Mouse (Mus musculus): ENCODE measurements at regions not wholly inside any gene's neighbourhood (a gene's known extent, or its start where the extent isn't known, plus 50 kb on each side); places are given as distances from the start of the nearest gene placed in this dataset.
A peak's percentile ranks its signal among the peaks of the same experiment; 100 is the strongest.

- peaks cover 21% of the 10 kb centered on the region for H3K27me3 ChIP-seq (ENCODE audit: control insufficient read depth, insufficient read depth, low read length)
- H3K4me2 ChIP-seq (ENCODE audit: low read depth, low read length), result peak overlapping the region; percentile 82
- TF ChIP-seq EP300 (IDR thresholded peaks at IDR 0.05; ENCODE audit: low read depth) (no peak), CTCF (IDR thresholded peaks at IDR 0.05; ENCODE audit: low read depth) (no peak)
- WGBS, result 6% methylated on average over 26 of the region's 26 CpGs
- no peak overlapping the region for H3K27ac ChIP-seq (ENCODE audit: low read depth)
- no peaks in the 10 kb centered on the region for H3K9me3 ChIP-seq (replicated peaks; ENCODE audit: control insufficient read depth, low read length)
- no peaks in the 10 kb centered on the region for H3K36me3 ChIP-seq (replicated peaks; ENCODE audit: control insufficient read depth, insufficient read depth, low read length)
- DNase-seq (ENCODE audit: low spot score), result no peak
- ATAC-seq (ENCODE audit: insufficient read depth, low read depth), result no peak
- peak overlapping the region; percentile 59 for H3K4me3 ChIP-seq (ENCODE audit: low read depth, low read length)
- H3K4me1 ChIP-seq (ENCODE audit: control insufficient read depth, insufficient read depth), result peaks cover 13% of the 10 kb centered on the region
- peak overlapping the region; percentile 62 for H3K9ac ChIP-seq (replicated peaks; ENCODE audit: low read depth, low read length)
Measured at GRCm38 (mm10) chr13:28884191-28884820, 69.2 kb downstream of the Sox4 start.

DNA sequence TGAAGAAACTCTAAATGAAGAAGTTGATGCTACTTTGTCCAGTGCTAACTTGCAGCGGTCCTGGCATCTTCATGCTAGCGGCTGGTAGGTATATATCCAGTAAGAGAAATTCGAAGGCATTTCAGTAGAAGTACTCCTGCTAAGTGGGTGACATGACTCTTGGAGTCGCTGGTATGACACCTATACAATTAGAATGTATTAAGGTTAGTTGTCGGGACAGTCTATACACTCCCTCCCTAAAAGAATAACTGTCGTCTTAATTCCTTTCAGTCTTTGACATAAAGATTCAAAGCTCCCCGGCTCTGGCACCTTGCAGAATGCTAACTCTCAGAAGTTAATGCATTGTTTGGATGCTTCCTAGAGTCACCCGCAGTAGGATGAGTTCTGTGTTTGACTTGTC, 70.1 kb downstream of the Sox4 start:
- TF ChIP-seq EP300 (IDR thresholded peaks at IDR 0.05; ENCODE audit: low read depth) (no peak), CTCF (IDR thresholded peaks at IDR 0.05; ENCODE audit: low read depth) (no peak)
- no peaks in the 10 kb centered on the region for H3K9me3 ChIP-seq (replicated peaks; ENCODE audit: control insufficient read depth, low read length)
- no peak overlapping the region; the same call in 1 of the 2 replicates for H3K9ac ChIP-seq (replicated peaks; ENCODE audit: low read depth, low read length)
- DNase-seq (ENCODE audit: low spot score) (no peak), ATAC-seq (ENCODE audit: insufficient read depth, low read depth) (no peak)
- H3K4me3 ChIP-seq (ENCODE audit: low read depth, low read length), result peak overlapping the region; percentile 59
- H3K36me3 ChIP-seq (replicated peaks; ENCODE audit: control insufficient read depth, insufficient read depth, low read length), result no peaks in the 10 kb centered on the region
- peak overlapping the region; percentile 82 for H3K4me2 ChIP-seq (ENCODE audit: low read depth, low read length)
- H3K27ac ChIP-seq (ENCODE audit: low read depth), result no peak overlapping the region
- peaks cover 19% of the 10 kb centered on the region for H3K4me1 ChIP-seq (ENCODE audit: control insufficient read depth, insufficient read depth)
- 70% methylated on average over 8 of the region's 8 CpGs for WGBS
- peaks cover 20% of the 10 kb centered on the region for H3K27me3 ChIP-seq (ENCODE audit: control insufficient read depth, insufficient read depth, low read length)

DNA sequence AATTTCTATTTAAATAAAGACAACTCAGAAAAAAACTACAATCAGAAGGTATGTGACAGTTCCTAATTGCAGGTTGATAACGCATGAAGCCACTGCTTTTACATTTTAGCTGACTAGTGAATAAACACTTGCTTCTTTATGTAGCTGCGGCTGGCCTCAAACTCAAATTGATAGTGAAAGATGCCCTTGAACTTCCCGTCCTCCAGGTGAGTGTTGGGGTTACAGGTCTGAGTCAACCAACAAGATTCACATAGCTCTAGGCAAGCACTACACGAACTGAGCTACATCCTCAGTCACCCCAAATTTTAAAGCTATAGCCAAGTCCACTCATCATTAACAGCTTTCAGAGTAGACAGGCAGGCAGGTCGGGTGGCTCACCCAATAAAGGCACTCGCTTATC, 72.6 kb downstream of the Sox4 start:
- Histone ChIP-seq H3K4me1 (ENCODE audit: control insufficient read depth, insufficient read depth) (peaks cover 16% of the 10 kb centered on the region), H3K9me3 (replicated peaks; ENCODE audit: control insufficient read depth, low read length) (no peaks in the 10 kb centered on the region), H3K36me3 (replicated peaks; ENCODE audit: control insufficient read depth, insufficient read depth, low read length) (no peaks in the 10 kb centered on the region), H3K27ac (ENCODE audit: low read depth) (no peak overlapping the region), H3K27me3 (ENCODE audit: control insufficient read depth, insufficient read depth, low read length) (peaks cover 7% of the 10 kb centered on the region), H3K4me3 (ENCODE audit: low read depth, low read length) (no peak overlapping the region), H3K9ac (replicated peaks; ENCODE audit: low read depth, low read length) (no peak overlapping the region), H3K4me2 (ENCODE audit: low read depth, low read length) (no peak overlapping the region)
- no peak for DNase-seq (ENCODE audit: low spot score)
- 65% methylated on average over 6 of the region's 6 CpGs for WGBS
- TF ChIP-seq EP300 (IDR thresholded peaks at IDR 0.05; ENCODE audit: low read depth), result no peak
- TF ChIP-seq CTCF (IDR thresholded peaks at IDR 0.05; ENCODE audit: low read depth), result no peak
- no peak for ATAC-seq (ENCODE audit: insufficient read depth, low read depth)

DNA sequence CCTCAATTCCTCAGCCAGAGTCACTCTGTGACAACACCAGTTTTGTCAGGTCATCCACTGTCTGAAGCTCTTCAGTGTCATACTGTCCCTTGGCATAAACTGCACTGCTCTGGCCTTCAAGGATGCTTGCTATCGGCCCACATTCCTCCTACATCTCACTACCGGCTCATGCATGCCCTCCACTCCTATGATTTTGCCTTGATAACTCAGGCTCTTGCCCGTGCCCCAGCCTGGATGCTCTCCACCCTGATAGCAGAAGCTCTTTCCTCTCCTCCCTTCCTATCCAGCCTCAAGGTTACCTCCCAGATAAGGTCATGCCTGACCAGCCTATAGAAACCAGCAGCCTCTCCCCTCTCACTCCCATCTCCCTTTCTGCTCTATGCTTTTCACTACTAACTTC, 74.8 kb downstream of the Sox4 start:
- Histone ChIP-seq H3K4me1 (ENCODE audit: control insufficient read depth, insufficient read depth) (peaks cover 22% of the 10 kb centered on the region), H3K36me3 (replicated peaks; ENCODE audit: control insufficient read depth, insufficient read depth, low read length) (no peaks in the 10 kb centered on the region), H3K4me3 (ENCODE audit: low read depth, low read length) (no peak overlapping the region), H3K9me3 (replicated peaks; ENCODE audit: control insufficient read depth, low read length) (no peaks in the 10 kb centered on the region), H3K9ac (replicated peaks; ENCODE audit: low read depth, low read length) (no peak overlapping the region), H3K27me3 (ENCODE audit: control insufficient read depth, insufficient read depth, low read length) (no peaks in the 10 kb centered on the region), H3K4me2 (ENCODE audit: low read depth, low read length) (no peak overlapping the region), H3K27ac (ENCODE audit: low read depth) (no peak overlapping the region)
- ATAC-seq (ENCODE audit: insufficient read depth, low read depth), result no peak
- no peak for DNase-seq (ENCODE audit: low spot score)
- WGBS, result 17% methylated on average over 3 of the region's 3 CpGs
- TF ChIP-seq CTCF (IDR thresholded peaks at IDR 0.05; ENCODE audit: low read depth) (no peak), EP300 (IDR thresholded peaks at IDR 0.05; ENCODE audit: low read depth) (no peak)

DNA sequence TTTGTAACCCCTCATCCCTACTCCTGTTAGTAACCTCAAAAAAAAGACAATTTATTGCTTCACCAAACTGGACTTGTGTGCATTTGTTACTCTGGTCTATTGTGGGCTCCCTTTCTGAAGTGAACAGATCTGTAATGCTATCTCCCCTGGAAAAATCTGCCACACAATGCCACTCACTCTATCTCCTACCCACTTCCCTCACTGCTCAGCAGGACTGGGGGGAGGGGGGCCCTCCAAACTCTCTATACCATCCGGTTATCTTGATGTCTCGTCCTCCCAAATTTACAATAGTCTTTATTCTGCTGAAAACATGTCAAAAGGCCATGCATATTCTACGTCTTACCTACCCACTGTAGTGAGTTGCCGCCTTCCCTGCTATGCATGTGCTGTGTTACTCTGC, 76.7 kb downstream of the Sox4 start:
- WGBS, result 67% methylated on average over 4 of the region's 4 CpGs
- Histone ChIP-seq H3K27ac (ENCODE audit: low read depth) (no peak overlapping the region), H3K9ac (replicated peaks; ENCODE audit: low read depth, low read length) (no peak overlapping the region), H3K4me2 (ENCODE audit: low read depth, low read length) (no peak overlapping the region), H3K4me3 (ENCODE audit: low read depth, low read length) (no peak overlapping the region), H3K27me3 (ENCODE audit: control insufficient read depth, insufficient read depth, low read length) (no peaks in the 10 kb centered on the region), H3K36me3 (replicated peaks; ENCODE audit: control insufficient read depth, insufficient read depth, low read length) (no peaks in the 10 kb centered on the region), H3K9me3 (replicated peaks; ENCODE audit: control insufficient read depth, low read length) (no peaks in the 10 kb centered on the region), H3K4me1 (ENCODE audit: control insufficient read depth, insufficient read depth) (peaks cover 12% of the 10 kb centered on the region)
- DNase-seq (ENCODE audit: low spot score), result no peak
- TF ChIP-seq CTCF (IDR thresholded peaks at IDR 0.05; ENCODE audit: low read depth) (no peak), EP300 (IDR thresholded peaks at IDR 0.05; ENCODE audit: low read depth) (no peak)
- no peak for ATAC-seq (ENCODE audit: insufficient read depth, low read depth)

DNA sequence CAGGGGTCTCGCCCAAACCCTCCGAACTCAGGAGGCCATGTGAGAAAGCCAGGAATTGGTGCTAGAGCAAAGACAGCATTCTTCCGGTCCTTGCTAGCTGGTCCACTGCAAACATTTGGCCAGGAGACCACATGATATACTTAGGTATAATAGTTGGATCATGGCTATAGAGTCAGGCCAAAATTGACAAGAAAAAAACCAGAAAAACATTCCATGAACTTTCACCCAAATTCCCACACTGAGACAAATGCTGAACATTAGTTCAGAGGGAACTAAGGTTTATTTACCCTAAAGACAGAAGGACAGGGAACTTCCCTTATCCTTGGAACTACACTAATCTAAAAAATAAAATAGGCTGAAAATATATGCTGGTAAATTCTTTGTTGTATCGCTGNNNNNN, 82.8 kb downstream of the Sox4 start:
- ATAC-seq (ENCODE audit: insufficient read depth, low read depth), result no peak
- H3K36me3 ChIP-seq (replicated peaks; ENCODE audit: control insufficient read depth, insufficient read depth, low read length), result no peaks in the 10 kb centered on the region
- H3K4me1 ChIP-seq (ENCODE audit: control insufficient read depth, insufficient read depth), result peaks cover 6% of the 10 kb centered on the region; the same call in 1 of the 2 replicates
- no peak overlapping the region for H3K9ac ChIP-seq (replicated peaks; ENCODE audit: low read depth, low read length)
- H3K4me3 ChIP-seq (ENCODE audit: low read depth, low read length), result no peak overlapping the region
- TF ChIP-seq EP300 (IDR thresholded peaks at IDR 0.05; ENCODE audit: low read depth), result no peak
- TF ChIP-seq CTCF (IDR thresholded peaks at IDR 0.05; ENCODE audit: low read depth), result no peak
- H3K4me2 ChIP-seq (ENCODE audit: low read depth, low read length), result no peak overlapping the region
- WGBS, result 88% methylated on average over 4 of the region's 4 CpGs
- H3K27me3 ChIP-seq (ENCODE audit: control insufficient read depth, insufficient read depth, low read length), result no peaks in the 10 kb centered on the region
- no peak overlapping the region for H3K27ac ChIP-seq (ENCODE audit: low read depth)
- no peaks in the 10 kb centered on the region for H3K9me3 ChIP-seq (replicated peaks; ENCODE audit: control insufficient read depth, low read length)
- no peak for DNase-seq (ENCODE audit: low spot score)
